Mouse (Mus musculus) layer of hippocampus, adult 11-12 months (tissue): ENCODE measurements around the gene Ctps2.

Experiments
- DNase-seq: peaks from one replicate; pipeline ENCODE4 v3.0.0; 2022; ENCODE audit warnings: low spot score

The Ctps2 gene

DNA sequence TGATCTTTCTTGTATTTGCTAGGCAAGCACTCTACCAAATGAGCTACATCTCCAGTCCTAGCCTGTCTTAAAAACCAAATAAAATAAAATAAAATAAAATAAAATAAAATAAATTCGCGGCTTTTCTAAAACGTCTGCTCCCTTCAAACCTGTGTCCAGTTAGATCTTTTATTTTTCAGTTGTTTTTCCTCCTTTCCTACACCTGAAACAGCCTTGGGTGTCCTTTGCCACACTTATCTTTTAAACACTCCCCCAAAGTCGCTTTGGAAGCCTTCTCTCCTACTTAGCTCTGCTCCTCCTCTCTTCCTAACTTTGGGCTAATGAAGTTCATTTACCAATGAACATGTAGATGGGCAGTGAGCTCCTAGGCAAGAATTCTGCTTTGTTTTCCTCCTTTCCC is at the start of gene Ctps2:
Gene Ctps2, plus strand, starts transcription at position 301 of the 400 bp plus-strand sequence.
- DNase-seq = no peak

GRCm38 (mm10) chrX:162868294-162868965 is 32.6 kb upstream of the Ctps2 start:
- no peak for DNase-seq

DNA sequence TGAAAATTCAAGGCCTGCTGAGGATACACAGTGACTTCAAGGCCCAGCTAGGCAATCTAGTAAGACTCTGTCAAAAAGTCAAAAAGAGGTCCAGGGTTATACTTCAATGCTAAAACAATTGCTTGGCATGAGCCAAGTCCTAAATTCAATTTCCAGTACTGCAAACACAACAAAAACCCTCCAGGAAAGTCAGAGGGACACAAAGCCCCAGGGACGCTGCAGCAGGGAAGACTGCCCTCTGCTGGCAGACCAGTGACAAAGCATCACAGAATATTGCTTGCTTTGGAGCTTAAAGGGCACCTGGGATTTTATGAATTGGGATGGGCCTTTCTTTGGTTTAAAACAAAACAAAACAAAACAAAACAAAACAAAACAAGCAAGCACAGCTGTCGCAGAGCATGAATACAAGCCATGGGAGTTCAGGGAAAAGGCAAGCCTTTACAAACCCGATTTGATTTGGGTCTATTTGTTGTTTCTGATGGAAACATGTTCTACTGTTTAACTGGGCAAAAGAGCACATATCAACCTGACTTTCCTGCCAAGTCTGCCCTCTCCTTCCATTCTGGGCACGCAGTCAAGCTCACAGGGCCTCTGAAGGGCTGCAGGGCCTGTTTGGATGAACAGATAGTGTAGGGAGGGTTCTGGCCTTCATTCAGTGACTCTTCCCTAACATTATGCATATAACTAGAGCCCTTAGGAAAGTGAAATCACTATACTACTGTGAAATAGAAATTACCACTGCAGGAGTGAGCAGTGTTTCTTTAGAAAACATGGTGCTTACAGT is 29.1 kb upstream of the Ctps2 start:
- DNase-seq = no peak

DNA sequence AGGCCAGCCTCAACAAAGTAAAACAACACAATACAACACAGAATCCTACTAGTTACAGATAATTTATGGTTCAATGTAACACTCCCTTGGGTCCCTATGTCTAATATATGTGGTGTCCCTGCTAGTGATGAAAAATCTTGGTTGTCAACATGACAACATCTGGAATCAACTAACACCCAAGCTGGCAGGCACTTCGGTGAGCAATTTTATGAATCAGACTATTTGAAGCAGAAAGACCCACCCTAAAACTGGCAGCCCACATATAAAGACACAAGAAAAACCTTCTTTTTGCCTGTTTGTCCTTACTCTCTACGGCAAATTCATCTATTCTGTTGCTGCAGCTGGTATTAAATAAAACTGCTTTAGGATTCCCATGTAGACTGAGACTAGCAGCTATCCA is 27.3 kb upstream of the Ctps2 start:
- no peak for DNase-seq

DNA sequence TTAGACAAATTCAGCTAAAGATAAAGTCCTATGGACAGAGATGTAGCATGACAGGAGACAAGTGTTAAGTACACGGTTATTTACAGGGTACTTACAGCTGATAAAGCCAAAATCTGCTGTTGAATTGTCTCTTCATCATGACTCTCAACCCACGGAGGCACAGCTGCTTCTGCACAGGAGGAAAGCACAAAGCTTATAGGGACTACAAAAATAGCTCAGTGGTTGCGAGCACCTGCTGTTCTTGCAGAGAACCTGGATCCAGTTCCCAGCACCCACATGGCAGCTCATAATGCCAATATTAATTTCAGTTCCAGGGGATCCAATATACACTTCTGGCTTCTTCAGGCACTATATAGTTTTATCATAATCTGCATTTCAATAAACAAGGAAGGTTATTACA is 22.8 kb upstream of the Ctps2 start:
- no peak for DNase-seq

DNA sequence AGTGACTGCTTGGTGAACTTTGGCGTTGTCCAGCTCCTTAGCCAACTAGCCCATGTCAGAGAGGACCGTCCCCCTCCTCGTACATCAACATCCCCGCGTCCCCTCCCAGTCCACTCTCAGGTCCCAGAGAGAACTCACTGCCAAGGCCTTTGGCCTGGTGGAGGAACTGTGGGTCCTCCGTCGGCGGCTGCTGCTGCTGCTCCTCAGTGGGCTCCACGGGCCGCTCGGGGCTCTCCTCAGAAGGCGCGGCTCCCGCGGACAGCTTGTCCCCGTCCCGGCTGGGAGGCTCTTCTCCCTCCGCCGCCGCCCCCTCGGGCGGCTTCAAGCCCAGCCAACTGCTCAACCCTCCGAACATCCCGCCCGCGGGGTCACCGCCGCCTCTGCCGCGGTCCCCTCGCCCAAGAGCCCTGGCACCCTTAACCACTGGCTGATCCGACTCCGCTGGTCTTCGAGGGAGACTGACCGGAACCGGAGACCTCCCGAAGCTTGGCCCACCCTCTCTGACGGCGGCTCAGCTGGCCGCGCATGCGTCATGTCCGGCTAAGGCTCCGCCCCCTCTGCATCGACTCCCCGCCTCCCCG is 13.0 kb upstream of the Ctps2 start, which contains the start of gene Syap1:
Gene Syap1, minus strand, starts transcription at position 517 of the 581 bp plus-strand sequence.
- DNase-seq = peak; percentile 80

- DNase-seq = peak; percentile 11
Observed at GRCm38 (mm10) chrX:162888575-162889223, 12.3 kb upstream of the Ctps2 start.

DNA sequence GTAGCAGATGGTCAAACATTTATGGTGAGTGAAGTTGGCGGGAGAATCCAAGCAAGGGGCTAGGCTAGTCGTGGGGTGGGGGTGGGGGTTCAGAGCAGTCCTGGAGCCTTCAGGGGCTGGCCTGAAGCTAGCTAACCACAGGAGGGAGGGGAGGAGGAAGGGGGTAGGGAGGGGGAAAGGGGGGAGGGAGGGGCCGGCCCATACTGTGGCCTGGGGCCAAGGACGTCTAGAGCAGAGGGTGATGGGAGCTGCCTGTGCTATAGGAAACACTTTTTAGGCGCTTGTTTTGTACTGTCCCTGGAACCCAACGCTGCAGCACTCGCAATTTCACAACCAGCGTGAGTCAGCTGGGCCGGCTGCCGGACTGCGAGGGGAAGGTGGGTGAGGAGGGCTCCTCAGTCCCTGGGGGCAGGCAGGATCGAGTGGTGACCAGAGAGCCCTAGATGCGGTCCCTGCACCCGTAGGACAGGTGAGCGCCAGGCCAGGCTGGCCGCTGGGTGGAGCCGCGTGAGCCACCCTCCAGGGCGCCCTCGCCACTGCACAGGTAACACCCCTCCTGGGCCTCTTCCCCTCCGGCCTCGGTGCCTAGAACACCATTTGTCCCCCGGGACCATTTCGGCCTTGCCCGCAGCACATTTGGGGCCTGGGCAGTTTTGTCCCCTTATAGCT is 467 bp downstream of the Ctps2 start:
- peak; percentile 11 for DNase-seq

DNA sequence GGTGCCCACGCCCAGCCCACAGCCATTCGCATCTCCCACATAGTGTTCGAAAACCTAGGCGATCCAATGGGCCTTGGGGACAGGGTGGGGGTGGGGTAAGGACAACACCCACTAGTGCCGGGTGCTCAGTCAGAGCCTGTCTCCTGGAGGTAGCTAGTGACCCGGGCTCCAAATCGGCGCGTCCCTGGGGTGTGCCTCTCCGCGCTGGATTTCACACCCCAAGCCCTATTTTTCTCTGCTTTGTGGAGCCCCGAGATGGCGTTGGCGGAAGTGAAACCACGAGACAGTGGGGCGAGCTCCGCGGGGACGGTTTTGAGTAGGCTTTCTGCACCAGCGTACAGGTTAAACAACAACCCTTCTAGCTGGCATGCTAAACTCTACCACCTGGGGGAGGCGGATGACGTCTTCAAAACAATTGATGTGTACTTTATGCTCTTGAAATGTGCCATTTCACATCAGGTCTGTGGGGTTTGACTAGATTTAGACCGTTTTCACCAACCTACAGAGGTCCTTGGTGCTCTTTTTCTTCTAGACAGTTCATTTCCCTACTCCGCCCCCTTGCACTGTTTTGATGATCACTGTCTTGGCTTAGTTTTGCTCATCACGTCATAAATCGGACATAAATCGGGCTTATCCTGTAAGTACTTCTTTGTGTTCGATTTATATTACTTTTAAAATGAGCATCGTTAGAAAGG is 1.1 kb downstream of the Ctps2 start:
- peak; percentile 30 for DNase-seq

DNA sequence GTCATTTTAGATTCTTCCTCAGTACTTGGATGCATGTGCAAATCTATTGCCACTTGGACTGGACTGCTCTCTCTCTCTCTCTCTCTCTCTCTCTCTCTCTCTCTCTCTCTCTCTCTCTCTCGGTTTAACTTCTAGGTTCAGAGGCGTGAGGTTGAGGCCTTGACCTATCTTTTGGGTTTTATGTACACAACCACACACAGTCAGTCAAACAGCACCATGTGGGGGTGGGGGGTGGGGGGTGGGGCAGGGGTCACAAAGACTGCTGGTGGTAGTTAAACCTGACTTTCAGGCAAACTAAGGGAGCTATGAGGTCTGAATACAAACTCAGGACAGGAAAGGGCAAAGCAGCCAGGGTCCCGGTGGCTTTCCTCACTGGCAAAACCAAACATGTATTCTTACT is 6.5 kb downstream of the Ctps2 start:
- DNase-seq = no peak

GRCm38 (mm10) chrX:162913651-162914050 is 12.6 kb downstream of the Ctps2 start:
- DNase-seq = no peak

- DNase-seq = peak; percentile 56
Observed at GRCm38 (mm10) chrX:162915697-162916096, 14.7 kb downstream of the Ctps2 start.

- DNase-seq = no peak
Observed at GRCm38 (mm10) chrX:162921487-162922125, 20.6 kb downstream of the Ctps2 start.

DNA sequence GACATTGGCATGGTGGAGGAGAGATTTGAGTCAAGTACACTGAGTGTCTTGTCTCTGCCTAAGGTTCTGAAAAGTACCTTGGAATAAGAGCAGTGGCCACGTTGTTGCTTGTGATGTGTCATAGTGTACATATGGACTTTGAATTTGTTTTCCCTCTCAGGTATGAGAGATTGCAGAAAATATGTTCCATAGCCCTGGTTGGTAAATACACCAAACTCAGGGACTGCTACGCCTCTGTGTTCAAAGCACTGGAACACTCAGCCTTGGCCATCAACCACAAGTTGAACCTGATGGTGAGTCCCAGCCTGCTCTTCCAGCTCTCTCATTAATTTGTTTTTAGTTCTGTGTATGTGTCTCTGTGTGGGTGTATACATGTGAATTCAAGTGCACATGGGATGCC is 30.4 kb downstream of the Ctps2 start:
- no peak for DNase-seq

- no peak for DNase-seq
Observed at GRCm38 (mm10) chrX:162942027-162942426, 41.0 kb downstream of the Ctps2 start.

DNA sequence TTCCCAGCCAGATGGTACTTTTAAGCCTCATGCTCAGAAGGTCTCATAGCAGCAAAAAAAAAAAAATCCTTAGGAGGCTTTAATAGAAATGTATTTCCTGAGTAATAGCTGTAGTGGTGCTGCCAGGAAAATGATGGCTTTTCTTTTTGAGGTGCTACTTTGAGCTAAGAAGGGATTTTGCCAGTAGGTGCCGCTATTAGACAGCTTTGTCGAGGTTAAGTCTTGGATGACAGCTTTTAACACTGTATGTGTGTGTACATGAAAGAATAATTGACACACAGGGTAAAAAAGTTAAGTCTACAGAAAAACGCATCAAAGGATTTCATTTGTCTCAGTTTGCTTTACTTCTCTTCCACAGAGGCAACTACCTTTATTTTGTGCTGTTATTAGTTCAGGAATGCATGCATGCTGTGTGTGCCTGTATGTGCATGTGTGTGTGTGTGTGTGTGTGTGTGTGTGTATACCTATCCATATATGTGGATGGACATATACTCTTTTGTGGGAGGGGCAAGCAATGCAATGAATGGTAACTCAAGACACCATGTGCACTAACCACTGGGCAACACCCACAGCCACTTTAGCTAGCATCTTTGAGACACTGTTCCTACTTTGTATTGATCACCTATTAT is 48.9 kb downstream of the Ctps2 start:
- peak; percentile 57 for DNase-seq

- DNase-seq = no peak
Observed at GRCm38 (mm10) chrX:162957921-162958320, 56.9 kb downstream of the Ctps2 start.

DNA sequence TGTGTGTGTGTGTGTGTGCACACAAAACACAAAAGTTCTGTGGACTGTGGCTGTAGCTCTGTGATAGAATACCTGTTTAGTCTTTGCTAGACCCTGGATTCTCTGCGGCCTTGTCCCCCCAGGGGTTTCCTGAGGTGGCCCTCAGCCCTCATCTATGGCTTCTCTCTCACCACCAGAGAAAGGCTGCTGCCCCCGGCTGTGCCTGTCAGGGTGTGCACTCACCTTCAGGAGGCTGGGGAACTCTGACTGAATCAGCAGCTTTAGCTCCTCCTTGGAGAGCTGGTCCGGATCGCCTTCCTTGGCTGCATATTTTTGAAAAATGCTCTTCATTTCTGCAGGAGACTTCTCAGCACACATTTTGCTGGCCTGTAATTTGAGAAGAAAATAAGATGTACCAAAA is 62.8 kb downstream of the Ctps2 start:
- DNase-seq = no peak

DNA sequence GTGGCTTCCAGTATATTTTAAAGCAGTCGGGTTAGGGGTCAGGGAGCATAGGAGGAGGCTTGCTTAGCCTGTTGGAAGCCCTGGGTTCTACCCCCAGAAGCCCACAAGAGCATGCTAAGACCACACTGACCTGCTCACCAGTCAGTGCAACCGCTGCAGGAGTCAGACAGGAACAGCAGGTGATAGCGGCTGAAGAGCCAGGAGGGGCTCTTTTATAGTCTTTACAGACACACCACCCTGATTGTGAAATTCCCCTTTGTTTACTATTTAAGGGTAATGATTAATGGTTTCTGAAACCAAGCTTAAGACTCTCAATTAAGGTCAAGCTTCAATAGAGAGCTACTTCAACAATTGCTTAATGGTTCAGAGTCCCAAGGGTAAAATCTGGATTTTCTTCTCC is 63.3 kb downstream of the Ctps2 start, which contains the start of gene S100g:
Gene S100g, minus strand, starts transcription at position 217 of the 400 bp plus-strand sequence.
- DNase-seq = no peak

DNA sequence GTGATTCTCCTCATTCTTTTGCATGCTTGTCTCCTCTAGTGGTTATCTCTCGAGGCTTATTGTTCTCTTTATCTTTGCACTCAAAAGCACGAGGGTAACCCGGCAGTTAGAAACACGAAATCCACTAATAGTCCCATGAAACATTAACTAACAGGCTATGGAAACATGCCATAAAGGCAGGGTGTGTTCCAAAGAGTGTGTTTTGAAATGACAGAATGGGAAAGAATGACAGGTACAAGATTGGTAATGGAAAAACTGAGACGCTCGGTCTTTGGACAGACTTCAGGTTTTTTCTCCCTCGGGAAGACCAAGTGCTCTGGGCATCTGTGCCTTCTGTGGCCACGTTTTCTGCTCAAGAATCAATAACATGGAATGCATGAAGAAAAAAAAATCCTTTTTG is 66.4 kb downstream of the Ctps2 start:
- DNase-seq = no peak
